Mouse (Mus musculus): ENCODE results near the gene Fam227a. TPM values are rescaled to one million over a fixed set of nuclear protein-coding genes. Genes with fewer than 3 reads are reported as not detected.

Fam227a gene
- 10 to 100 TPM in 1 of 2 experiments, 1 to 10 TPM in 1; 9.2 to 10.1 TPM for total RNA-seq (2021)
- long read RNA-seq, partial matches to known transcripts = 0 of 1 reads
- long read RNA-seq, other reads (novel, unspliced or antisense) = 1 of 1 reads

- peak; percentile 98 for DNase-seq (ENCODE audit: low spot score in 2 of 2)
Measured at GRCm38 (mm10) chr15:79658531-79659375, at the start of gene Fam227a, which contains the start of gene Cby1. Fam227a (minus strand) TSS chr15:79658956. Cby1 (plus strand) TSS chr15:79659199.

GRCm38 (mm10) chr15:79708229-79708822 lies 49.6 kb upstream of the Fam227a start:
- DNase-seq (ENCODE audit: low spot score in 2 of 2) = no peak

DNA sequence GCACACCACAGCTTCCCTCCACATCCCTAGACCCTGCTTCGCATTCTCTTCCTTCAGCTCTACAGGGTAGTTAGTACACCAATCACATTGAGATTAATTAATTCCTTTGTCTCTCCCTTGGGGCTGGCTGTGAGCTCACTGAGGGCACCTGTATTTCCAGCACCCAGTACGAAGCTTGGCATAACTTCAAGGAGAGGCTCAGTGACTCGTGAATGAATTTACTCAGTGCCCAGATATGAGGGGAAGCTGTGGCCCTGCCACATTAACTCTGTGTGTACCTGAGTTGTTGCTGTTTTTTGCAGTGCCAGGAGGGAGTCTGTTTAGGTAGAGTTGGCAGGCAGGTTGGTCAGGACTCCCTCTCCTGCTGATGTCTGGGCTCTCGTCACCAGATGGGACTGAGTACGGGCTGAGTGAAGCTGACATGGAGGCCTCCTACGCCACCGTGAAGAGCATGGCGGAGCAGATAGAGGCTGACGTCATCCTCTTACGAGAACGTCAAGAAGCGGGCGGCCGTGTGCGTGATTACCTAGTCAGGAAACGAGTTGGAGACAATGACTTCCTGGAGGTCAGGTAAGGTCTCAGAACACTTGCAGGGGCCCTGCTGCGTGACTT lies 48.0 kb upstream of the Fam227a start:
- DNase-seq (ENCODE audit: low spot score in 2 of 2) = no peak

GRCm38 (mm10) chr15:79697558-79698187 lies 38.9 kb upstream of the Fam227a start:
- DNase-seq (ENCODE audit: low spot score in 2 of 2) = no peak

DNA sequence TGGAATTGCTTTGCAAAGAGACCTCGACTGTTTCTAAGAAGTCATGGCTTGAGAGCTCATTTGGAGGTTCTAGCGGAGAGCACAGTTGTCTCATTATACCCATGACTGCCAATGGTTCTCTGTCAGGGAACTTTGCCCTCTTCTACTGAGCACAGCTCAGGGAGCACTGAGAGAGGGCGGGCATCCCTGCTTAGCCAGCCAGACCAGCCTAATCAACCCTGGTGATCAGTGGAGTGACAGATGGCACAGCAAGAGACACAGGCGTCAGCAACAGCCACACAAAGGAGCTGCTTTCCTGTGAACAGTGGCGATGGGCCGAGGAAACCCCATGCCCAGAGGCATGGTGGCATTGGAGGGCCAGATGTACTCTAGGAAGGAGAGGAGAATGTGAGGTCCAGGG lies 38.3 kb upstream of the Fam227a start:
- DNase-seq (ENCODE audit: low spot score in 2 of 2) = peak; percentile 32 to 37

GRCm38 (mm10) chr15:79696508-79696907 lies 37.8 kb upstream of the Fam227a start:
- DNase-seq (ENCODE audit: low spot score in 2 of 2) = no peak

GRCm38 (mm10) chr15:79695516-79695915 lies 36.8 kb upstream of the Fam227a start:
- no peak for DNase-seq (ENCODE audit: low spot score in 2 of 2)

GRCm38 (mm10) chr15:79694512-79694911 lies 35.8 kb upstream of the Fam227a start:
- no peak for DNase-seq (ENCODE audit: low spot score in 2 of 2)

DNA sequence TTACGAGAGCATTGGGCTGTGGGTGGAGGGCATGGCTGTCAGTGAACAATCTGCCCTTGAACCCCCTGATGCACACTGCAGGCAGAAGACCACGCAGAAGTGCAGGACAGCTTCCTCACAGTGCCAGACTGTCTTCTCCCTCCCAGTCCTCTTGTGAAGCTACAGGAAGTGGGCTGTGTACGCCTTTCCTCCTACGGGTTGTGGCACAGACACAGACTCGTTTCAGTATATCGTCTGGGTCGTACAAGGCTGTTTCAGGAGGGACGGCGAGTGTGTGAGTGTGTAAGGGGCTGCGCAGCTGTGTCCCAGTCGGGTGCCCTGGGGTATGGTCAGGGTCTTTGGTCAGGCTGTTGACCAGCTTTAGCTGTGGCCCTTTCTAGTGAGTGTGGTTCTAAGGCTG lies 35.0 kb upstream of the Fam227a start:
- DNase-seq (ENCODE audit: low spot score in 2 of 2) = no peak

GRCm38 (mm10) chr15:79692334-79692733 lies 33.6 kb upstream of the Fam227a start:
- no peak for DNase-seq (ENCODE audit: low spot score in 2 of 2)

DNA sequence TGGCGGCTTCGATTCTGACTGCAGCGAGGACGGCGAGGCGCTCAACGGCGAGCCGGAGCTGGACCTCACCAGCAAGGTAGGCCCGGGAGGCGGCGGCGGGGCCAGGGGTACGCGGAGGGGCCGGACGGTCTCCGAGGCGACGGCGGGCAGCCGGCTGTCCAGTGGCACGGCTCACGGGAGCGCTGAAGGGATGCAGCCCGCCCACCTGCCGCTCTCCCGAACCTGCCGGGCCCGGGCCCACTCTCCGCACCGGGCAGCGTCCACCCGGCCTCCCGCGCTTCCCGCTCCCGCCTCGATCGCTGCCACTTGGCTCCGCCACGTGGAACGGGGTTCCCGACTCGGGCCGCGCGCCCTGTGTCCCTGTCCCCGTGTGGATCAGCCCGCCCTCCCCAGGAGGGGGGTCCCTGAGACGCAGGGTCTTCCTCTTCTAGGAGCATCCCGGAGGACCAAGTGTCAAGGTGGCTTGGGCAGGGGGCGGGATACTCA lies 32.3 kb upstream of the Fam227a start:
- DNase-seq (ENCODE audit: low spot score in 2 of 2) = peak; percentile 56 to 67

- peak; percentile 95 to 97 for DNase-seq (ENCODE audit: low spot score in 2 of 2)
Measured at GRCm38 (mm10) chr15:79690426-79691022, 31.8 kb upstream of the Fam227a start, which contains the start of gene Gtpbp1. Gtpbp1 (plus strand) TSS chr15:79690845.

GRCm38 (mm10) chr15:79689662-79690425 lies 31.1 kb upstream of the Fam227a start:
- DNase-seq (ENCODE audit: low spot score in 2 of 2) = no peak

GRCm38 (mm10) chr15:79688268-79688956 lies 29.7 kb upstream of the Fam227a start:
- DNase-seq (ENCODE audit: low spot score in 2 of 2) = no peak

DNA sequence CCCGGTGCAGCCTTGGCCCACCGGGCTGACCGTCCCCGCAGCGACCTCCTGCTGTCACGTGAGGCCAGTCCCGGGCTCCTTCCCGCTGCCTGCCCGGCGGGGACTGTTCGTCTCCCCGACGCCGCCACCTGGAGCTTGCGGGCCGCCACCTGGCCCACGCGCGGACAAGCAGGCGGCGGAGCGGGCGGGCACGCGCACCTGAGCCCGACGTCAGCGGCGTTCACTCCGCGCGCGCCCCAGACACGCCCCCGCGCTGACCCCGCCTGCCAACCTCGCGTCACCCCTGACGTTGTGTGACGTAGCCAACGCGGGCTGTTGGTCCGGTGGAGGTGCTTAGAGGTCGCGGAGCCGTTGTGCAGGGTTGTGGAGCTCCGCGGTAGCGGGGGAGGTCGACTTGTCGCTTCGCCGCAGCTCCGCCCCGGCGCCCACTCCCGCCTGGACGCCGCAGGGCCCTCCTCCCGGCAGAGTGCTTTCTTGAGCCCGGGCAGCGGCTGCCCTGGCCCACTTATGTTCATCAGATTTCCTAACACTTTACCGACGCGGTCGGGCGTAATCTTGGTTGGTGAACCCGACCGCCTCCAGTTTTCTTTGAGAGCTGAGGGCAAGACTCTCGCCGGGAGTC lies 29.0 kb upstream of the Fam227a start, which contains the start of gene Josd1:
Josd1 (minus strand) TSS at position 274 of the 622 bp plus-strand sequence.
- peak; percentile 96 to 97 for DNase-seq (ENCODE audit: low spot score in 2 of 2)

GRCm38 (mm10) chr15:79687175-79687574 lies 28.4 kb upstream of the Fam227a start:
- DNase-seq (ENCODE audit: low spot score in 2 of 2) = peak in 1 of 2 experiments; percentile 57

- DNase-seq (ENCODE audit: low spot score in 2 of 2) = no peak
Measured at GRCm38 (mm10) chr15:79686046-79686869, 27.5 kb upstream of the Fam227a start.

- DNase-seq (ENCODE audit: low spot score in 2 of 2) = no peak
Measured at GRCm38 (mm10) chr15:79685141-79685641, 26.4 kb upstream of the Fam227a start.

All from layer of hippocampus, postnatal 10 days (tissue).